Mouse (Mus musculus) adrenal gland, adult 8-10 months (tissue): ENCODE measurements around the gene Oprl1. TPM values are rescaled to one million over a fixed set of nuclear protein-coding genes. Genes with fewer than 3 reads are reported as not detected.

Experiments
- DNase-seq: peaks from one replicate; pipeline ENCODE4 v3.0.0; 2022
- total RNA-seq, 4 experiments: library from RNA; stranded (reverse); gene quantifications; 2 replicates each; pipeline ENCODE4 v1.2.4; 2022

Oprl1 gene
- total RNA-seq, 4 experiments from 2014 or later, result 2.3 to 5.9 (median 4.8) TPM

DNA sequence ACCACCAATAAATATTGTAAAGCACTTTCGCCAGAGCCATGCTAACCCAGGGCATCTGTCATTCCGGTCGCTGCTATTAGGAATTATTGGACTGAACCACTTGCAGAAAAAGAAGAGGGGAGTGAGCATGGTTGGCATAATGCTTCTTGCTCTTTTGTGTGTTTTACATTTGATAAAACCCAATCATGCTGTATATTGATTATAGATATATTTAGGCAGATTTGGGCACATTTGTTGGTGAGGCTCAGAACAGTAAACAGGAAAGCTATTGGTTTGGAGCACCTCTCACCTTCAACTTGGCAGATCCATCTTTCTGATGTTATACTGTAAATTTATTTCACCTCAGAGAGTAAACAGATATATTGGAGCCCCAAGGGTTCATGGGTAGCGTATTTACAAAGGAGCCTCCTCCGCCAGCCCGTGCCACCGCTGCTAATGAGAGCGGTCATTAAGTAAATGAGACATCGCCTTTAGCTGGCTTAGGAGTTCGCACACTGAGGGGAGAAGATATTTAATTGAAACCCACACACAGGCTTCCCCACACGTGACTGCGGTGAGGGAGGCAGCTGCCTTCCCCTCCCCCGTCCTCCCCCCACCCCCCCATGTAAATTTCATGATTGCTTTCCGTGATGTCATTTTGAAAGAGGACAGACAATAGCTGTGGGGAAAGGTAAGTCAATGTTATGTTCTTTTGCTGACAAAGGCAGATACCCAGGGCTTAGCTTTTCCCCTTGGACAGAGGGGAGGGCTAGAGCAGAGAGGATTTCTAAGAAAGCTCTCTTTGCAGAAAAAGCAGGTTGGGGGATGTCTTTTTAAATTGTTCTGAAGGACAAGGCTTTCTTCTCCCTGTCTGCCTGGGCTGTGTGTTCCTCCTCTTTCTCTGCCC, 52.1 kb downstream of the Oprl1 start:
- DNase-seq, result no peak

DNA sequence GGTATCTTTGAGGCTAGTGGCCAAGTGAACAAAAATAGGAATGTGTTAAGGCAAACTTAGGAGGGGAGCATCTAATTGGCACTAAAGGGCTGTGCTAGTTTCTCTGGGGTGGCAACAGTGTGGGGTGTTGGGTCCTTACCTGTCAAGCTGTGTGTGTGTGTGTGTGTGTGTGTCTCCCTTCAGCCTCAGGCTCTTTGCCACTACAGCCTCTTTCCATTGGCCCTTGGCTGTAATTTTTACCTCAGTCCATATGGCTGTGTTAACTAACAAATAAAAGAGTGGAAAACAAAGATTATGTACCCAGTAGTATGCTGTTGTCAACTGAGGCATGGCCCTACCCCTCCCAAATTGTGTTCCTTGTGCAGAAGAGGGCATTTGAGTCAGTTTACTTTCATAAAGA, 53.6 kb downstream of the Oprl1 start:
- DNase-seq, result no peak

DNA sequence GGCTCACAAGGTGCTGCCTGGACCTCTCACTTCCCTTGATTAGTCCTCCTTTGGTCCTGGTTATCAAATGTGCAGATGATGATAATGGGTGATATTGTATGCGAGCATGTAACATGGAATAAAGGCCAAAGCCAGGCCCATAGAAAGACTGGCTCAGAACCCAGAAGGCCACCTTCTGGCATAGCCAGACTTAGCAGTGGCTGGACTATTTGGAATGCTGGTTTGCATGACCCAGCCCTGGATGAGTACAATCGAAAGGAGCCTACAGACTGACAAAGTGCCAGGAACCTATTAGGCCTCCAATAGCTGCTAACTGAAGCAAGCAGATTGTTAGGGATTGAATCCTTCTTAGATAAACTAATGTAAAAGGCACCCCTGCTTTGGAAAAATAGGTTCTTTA, 54.6 kb downstream of the Oprl1 start:
- DNase-seq, result no peak

Other genes starting within 250 kb of the Oprl1 start
- gene Abhd16b, start 221.8 kb upstream of the Oprl1 start, total RNA-seq, result not detected
- gene Tpd52l2, start 217.9 kb upstream of the Oprl1 start, total RNA-seq, result 100 to 1,000 TPM; 117 to 138 (median 127) TPM
- gene Dnajc5, start 194.5 kb upstream of the Oprl1 start, total RNA-seq, result 100 to 1,000 TPM; 105 to 115 (median 108) TPM
- gene Uckl1, start 130.1 kb upstream of the Oprl1 start, total RNA-seq, result 100 to 1,000 TPM in 3 of 4 experiments, 10 to 100 TPM in 1; 94.3 to 171 (median 118) TPM
- gene Prpf6, start 123.1 kb upstream of the Oprl1 start, total RNA-seq, result 10 to 100 TPM; 69.0 to 85.2 (median 76.4) TPM
- gene Zfp512b, start 122.2 kb upstream of the Oprl1 start, total RNA-seq, result 100 to 1,000 TPM in 2 of 4 experiments, 10 to 100 TPM in 2; 52.3 to 113 (median 89.3) TPM
- gene Samd10, start 115.8 kb upstream of the Oprl1 start, total RNA-seq, result 10 to 100 TPM; 16.1 to 33.3 (median 21.8) TPM
- under 1 TPM in 1 of 4 experiments, not detected in 3; 0.38 TPM for gene Gm29797, start 58.0 kb upstream of the Oprl1 start, total RNA-seq
- 10 to 100 TPM; 19.1 to 36.7 (median 32.9) TPM for gene Sox18, start 43.4 kb upstream of the Oprl1 start, total RNA-seq
- 10 to 100 TPM in 2 of 4 experiments, 1 to 10 TPM in 2; 6.6 to 16.4 (median 11.4) TPM for gene Tcea2, start 34.7 kb upstream of the Oprl1 start, total RNA-seq
- 10 to 100 TPM; 23.7 to 26.0 (median 25.3) TPM for gene Rgs19, start 21.0 kb upstream of the Oprl1 start, total RNA-seq
- gene Lkaaear1, start 16.6 kb upstream of the Oprl1 start, total RNA-seq, result not detected
- gene Myt1, start 48.3 kb downstream of the Oprl1 start, total RNA-seq, result 1 to 10 TPM; 3.0 to 9.3 (median 6.4) TPM
- gene Pcmtd2, start 122.8 kb downstream of the Oprl1 start, total RNA-seq, result 100 to 1,000 TPM in 2 of 4 experiments, 10 to 100 TPM in 2; 87.3 to 104 (median 99.9) TPM
- gene Polr3k, start 149.3 kb downstream of the Oprl1 start, total RNA-seq, result 10 to 100 TPM; 18.3 to 24.6 (median 22.7) TPM